Mouse (Mus musculus) cerebral cortex, adult 2 months (tissue): ENCODE results near the gene Ankle2.

Source experiments
- WGBS: fragments of 180-500 bp; shearing (Covaris S2); methylation state at CpG from one replicate; pipeline ENCODE4 v1.1.7; 2018; 5-methylcytosine and 5-hydroxymethylcytosine counted together

The Ankle2 gene

DNA sequence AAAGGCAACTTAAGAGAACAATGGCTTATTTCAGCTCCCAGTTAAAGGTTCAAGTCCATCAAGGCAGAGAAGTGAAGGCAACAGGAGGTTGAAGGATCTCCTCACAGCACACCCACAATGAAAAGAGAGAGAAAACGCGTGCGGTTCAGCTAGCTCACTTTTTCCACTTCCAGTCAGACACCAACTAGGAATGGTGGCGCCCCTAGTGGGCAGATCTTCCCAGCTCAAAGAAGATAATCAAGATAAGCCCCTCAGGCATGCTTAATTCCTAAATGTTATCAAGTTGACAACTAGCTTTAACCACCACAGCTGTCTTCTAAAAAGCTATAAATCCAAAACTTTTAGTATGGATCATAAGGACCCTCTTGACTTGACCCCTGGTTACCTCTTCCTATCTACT lies 53.7 kb downstream of the Ankle2 start:
- WGBS, result 2% methylated on average over 4 of the region's 4 CpGs

DNA sequence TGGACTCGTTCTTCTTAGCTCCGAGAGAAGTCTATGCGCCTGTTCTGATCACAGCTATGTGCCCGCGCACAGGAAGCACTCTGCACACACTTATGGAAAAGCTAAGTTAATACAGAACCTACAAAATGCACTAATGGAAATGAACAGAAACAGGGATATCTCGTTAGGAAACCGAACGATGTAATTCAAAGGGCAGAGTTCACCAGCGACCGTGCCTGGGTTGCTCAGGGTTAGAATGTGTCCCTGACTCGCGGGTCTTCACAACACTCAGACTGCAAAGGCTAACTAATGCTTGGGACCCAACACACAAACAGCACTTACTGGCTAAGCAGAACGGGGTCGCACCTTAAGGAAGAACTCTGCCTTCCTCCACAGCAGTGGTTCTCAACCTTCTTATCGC lies 54.4 kb downstream of the Ankle2 start:
- WGBS, result 5% methylated on average over 15 of the region's 15 CpGs

DNA sequence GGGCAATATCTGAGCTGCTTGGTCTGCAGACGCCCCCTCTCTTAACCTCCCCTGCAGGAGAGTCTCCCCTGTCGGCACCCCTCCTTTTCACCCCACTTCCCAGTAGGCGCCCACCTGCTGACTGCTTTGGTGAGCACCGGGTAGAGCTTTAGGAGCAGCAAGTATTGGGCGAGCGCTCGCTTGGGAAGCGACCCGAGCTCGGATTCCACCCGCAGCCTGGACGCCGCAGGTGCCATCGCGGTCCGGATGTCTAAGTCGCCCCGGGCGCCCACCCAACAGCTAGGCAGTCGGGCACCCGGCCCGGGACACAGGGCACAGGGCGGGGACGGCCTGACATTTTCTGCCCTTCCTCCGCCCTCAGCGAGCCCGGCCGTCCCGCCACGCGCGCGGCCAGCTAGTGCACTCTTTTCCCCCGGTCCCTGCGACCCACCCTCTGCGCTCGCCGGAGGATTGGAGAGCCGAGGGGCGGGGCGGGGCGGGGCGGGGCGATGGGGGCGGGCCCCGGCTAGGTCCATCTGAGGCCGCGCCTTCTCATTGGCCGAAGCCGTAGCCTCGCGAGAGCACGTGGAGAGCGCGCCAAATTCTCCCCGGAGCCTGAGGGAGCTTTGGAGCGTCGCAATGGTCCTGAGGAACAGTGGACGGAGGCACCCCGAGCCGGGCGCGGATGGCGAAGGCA lies 55.1 kb downstream of the Ankle2 start, which contains the start of the genes Pxmp2 and Pole:
TSS of gene Pxmp2 (minus strand) at position 417 of the 676 bp plus-strand sequence.
TSS of gene Pole (plus strand) at position 537 of the 676 bp plus-strand sequence.
- WGBS, result under 1% methylated on average over 64 of the region's 64 CpGs

DNA sequence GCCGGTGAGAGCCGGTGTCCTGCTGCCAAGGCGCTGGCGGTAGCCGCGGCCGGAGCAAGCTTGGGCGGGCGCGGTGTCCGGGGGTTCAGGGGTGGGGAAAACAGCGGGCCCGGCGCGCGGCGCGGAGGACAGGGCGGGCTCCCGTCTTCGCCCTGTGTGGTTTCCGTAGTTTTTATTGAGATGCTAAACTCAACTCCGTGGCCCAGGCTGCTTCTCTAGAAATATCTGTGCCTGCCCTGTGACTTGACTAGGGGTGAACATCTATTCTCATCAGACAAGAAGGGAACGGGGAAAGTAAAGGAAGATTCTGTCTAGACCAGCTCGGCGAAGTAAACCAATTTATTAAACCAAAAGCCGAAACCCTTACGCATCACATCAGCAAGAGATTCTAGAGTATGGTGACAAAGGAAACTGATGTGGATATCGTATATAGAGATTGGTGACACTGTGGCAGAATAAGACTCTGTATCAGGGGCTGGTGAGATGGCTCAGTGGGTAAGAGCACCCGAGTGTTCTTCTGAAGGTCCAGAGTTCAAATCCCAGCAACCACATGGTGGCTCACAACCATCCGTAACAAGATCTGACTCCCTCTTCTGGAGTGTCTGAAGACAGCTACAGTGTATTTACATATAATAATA lies 55.8 kb downstream of the Ankle2 start:
- 2% methylated on average over 31 of the region's 31 CpGs for WGBS

DNA sequence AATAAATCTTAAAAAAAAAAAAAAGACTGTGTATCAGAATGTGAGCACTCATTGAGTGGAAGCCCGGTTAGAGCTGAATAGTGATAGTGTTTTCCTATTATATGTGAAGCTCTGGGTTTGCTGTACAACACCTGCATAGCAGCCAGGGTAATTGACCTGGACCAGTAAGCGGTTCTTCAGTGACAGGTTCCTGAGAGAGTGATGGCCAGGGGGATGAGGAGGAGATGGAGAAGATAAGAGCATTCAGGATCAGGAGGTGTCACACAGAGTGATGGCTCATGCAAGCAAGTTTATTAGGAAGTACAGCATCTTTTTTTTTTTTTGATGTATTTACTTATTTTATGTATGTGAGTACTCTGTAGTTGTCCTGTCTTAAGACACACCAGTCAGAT lies 56.3 kb downstream of the Ankle2 start:
- 63% methylated on average over 2 of the region's 2 CpGs for WGBS

DNA sequence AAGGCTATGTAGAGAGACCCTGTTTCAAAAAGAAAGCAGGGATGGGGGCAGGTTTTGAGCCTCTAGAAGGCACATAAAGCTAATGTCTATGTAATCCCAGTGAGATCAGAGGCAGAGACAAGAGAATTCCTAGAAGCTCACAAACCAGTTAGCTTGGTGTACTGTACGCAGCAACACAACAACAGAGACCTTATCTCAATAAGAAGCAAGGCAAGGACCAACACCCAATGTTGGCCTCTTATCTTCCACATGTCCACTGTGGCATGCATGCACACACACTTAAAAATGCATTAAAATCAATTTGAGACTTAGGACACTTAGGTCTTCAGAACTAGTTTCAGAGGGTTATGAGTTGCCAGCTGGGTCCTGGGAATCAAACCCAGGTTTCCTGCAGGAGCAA lies 60.8 kb downstream of the Ankle2 start:
- WGBS, result 100% methylated on average over 1 of the region's 1 CpGs

DNA sequence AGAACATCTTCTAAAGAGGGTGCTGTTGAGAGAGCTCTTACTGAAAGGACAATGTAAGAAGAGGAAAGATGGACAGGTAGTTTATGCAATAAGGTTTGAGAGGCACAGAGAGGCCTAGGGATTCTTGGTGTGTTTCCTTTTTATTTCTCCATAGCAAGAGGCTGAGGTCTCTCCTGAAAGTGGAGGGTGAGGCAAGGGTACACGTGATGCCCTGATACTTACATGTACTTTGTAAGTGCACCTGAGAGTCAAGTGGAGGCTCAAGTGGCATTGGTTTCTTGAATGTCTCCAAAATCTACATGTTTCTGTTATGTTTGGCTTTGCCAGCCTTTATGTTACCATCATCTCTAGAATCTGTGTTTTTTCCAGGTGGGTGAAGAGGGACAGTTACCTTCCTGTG lies 65.8 kb downstream of the Ankle2 start:
- 92% methylated on average over 1 of the region's 1 CpGs for WGBS

DNA sequence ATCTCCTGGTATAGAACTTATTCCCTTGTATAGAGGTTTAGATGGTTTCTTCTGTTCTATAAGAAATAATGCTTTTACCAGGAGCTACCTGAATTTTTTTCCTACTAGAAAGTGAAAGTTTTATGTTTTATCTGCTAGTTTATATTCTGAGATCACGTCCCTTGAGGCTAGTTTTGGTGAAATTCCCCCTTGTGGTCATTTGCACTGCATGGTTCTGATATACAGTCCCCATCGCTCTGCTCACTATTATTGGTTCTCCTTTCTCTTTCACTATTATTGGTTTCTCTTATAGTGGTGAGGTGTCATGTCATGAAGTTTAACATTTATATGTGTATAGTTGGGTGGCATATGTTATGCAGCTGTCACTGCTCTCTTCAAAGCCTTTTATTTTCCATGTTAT lies 69.8 kb downstream of the Ankle2 start:
- WGBS, result 95% methylated on average over 2 of the region's 2 CpGs
